In genomic region chr12:85273508-85273907, GRCm38 (mm10) we compare ENCODE assay signal across 15 mouse cellular contexts. TPM values are rescaled to one million over a fixed set of nuclear protein-coding genes. Genes with fewer than 3 reads are reported as not detected.
DNase-seq lines count a peak whose midpoint lies in the region; ATAC-seq and TF ChIP-seq lines count a peak whose summit lies in the region.
"Had no signal": no experiment of that assay in that cellular context is flagged by ENCODE, and none has a peak within 500 bp of the region (broad histone marks: within the 10 kb centered on the region; RNA-seq: fewer than 3 reads in every experiment).

No protein-coding gene starts in this region.

- no peaks in the 10 kb centered on the region for H3K9me3 ChIP-seq in lung, postnatal 0 days (ENCODE audit: low read length)
- H3K9me3 ChIP-seq in embryonic facial prominence, embryonic 10.5 days, result no peaks in the 10 kb centered on the region
- no peaks in the 10 kb centered on the region for H3K9me3 ChIP-seq in stomach, embryonic 16.5 days (replicated peaks; ENCODE audit: control insufficient read depth, low read length)
- no peaks in the 10 kb centered on the region for H3K9me3 ChIP-seq in midbrain, postnatal 0 days (ENCODE audit: low read length)
- H3K9me3 ChIP-seq: forebrain, embryonic 15.5 days; midbrain, embryonic 12.5 days had no signal

- 41% methylated on average over 10 of the region's 10 CpGs for WGBS in lung, postnatal 0 days
- 61% methylated on average over 10 of the region's 10 CpGs for WGBS in lung, adult 2 months
- 57% methylated on average over 10 of the region's 10 CpGs for WGBS in embryonic facial prominence, embryonic 10.5 days
- 33% methylated on average over 10 of the region's 10 CpGs for WGBS in stomach, embryonic 16.5 days
- 86% methylated on average over 10 of the region's 10 CpGs for WGBS in midbrain, postnatal 0 days

- no peak for TF ChIP-seq CTCF in lung, postnatal 0 days (IDR thresholded peaks at IDR 0.05)
- no peak for TF ChIP-seq CTCF in lung, adult 2 months (IDR thresholded peaks at IDR 0.05; ENCODE audit: insufficient read depth, low read length)
- TF ChIP-seq CTCF in midbrain, postnatal 0 days (IDR thresholded peaks at IDR 0.05), result no peak

- ATAC-seq in lung, postnatal 0 days, result peak; percentile 35; the same call in 1 of the 2 replicates
- ATAC-seq in stomach, embryonic 16.5 days (ENCODE audit: insufficient read depth, low FRiP score), result peak; percentile 58
- no peak for ATAC-seq in midbrain, postnatal 0 days (ENCODE audit: low FRiP score)
- ATAC-seq: forebrain, embryonic 15.5 days; hindbrain, embryonic 16.5 days had no signal

- no peaks in the 10 kb centered on the region for H3K27me3 ChIP-seq in lung, postnatal 0 days (replicated peaks; ENCODE audit: insufficient read depth, low read length)
- no peaks in the 10 kb centered on the region for H3K27me3 ChIP-seq in embryonic facial prominence, embryonic 10.5 days (replicated peaks; ENCODE audit: low read depth, poor library complexity, severe bottlenecking)
- H3K27me3 ChIP-seq in stomach, embryonic 16.5 days (ENCODE audit: control insufficient read depth, insufficient read depth, low read length), result no peaks in the 10 kb centered on the region
- no peaks in the 10 kb centered on the region for H3K27me3 ChIP-seq in midbrain, postnatal 0 days (ENCODE audit: insufficient read depth, low read length)
- H3K27me3 ChIP-seq: forebrain, embryonic 15.5 days; midbrain, embryonic 12.5 days had no signal

- H3K4me1 ChIP-seq in lung, postnatal 0 days (ENCODE audit: insufficient read depth, low read depth, low read length), result no peaks in the 10 kb centered on the region; the same call in 1 of the 2 replicates
- H3K4me1 ChIP-seq in lung, adult 2 months (ENCODE audit: control insufficient read depth, insufficient read depth, low read length), result no peaks in the 10 kb centered on the region
- peaks cover 24% of the 10 kb centered on the region for H3K4me1 ChIP-seq in embryonic facial prominence, embryonic 10.5 days
- peaks cover 2% of the 10 kb centered on the region; the same call in 1 of the 2 replicates for H3K4me1 ChIP-seq in stomach, embryonic 16.5 days (ENCODE audit: control insufficient read depth, insufficient read depth, low read length)
- no peaks in the 10 kb centered on the region for H3K4me1 ChIP-seq in midbrain, postnatal 0 days (ENCODE audit: insufficient read depth, low read length)

- no peak overlapping the region for H3K4me2 ChIP-seq in lung, postnatal 0 days (replicated peaks; ENCODE audit: low read depth, low read length)
- H3K4me2 ChIP-seq in stomach, embryonic 16.5 days (ENCODE audit: low read depth, low read length), result no peak overlapping the region
- H3K4me2 ChIP-seq in midbrain, postnatal 0 days (ENCODE audit: low read depth, low read length, poor library complexity, severe bottlenecking), result no peak overlapping the region
- H3K4me2 ChIP-seq: forebrain, embryonic 15.5 days; midbrain, embryonic 12.5 days had no signal

- H3K36me3 ChIP-seq in lung, postnatal 0 days (ENCODE audit: insufficient read depth, low read length), result no peaks in the 10 kb centered on the region
- peaks cover 25% of the 10 kb centered on the region for H3K36me3 ChIP-seq in embryonic facial prominence, embryonic 10.5 days (replicated peaks)
- H3K36me3 ChIP-seq in stomach, embryonic 16.5 days (ENCODE audit: control insufficient read depth, insufficient read depth, low read length), result 0 out of 2 replicates have a peak, but pooled peaks cover 6% of the 10 kb centered on the region
- no peaks in the 10 kb centered on the region for H3K36me3 ChIP-seq in midbrain, postnatal 0 days (ENCODE audit: insufficient read depth, low read length)
- H3K36me3 ChIP-seq: forebrain, embryonic 15.5 days had no signal

- no peak for TF ChIP-seq EP300 in lung, postnatal 0 days (IDR thresholded peaks at IDR 0.05)

- peak; percentile 33 for DNase-seq in heart, postnatal 4 days
- no peak for DNase-seq in heart, postnatal 36 days
- DNase-seq in lung, postnatal 0 days (ENCODE audit: low spot score), result peak; percentile 49
- DNase-seq in lung, adult 2 months, result no peak
- DNase-seq in embryonic facial prominence, embryonic 10.5 days (ENCODE audit: low spot score), result peak; percentile 68
- no peak for DNase-seq in midbrain, postnatal 0 days (ENCODE audit: low spot score)
- DNase-seq in spleen, postnatal 14 days (ENCODE audit: low spot score in 2 of 2), result no peak
- DNase-seq: adrenal gland, postnatal 25 days; cerebellum, adult 11 months; gastrocnemius, postnatal 36 days; spleen, adult 18-20 months had no signal

- no peak overlapping the region for H3K27ac ChIP-seq in lung, postnatal 0 days (ENCODE audit: low read length)
- H3K27ac ChIP-seq in embryonic facial prominence, embryonic 10.5 days (replicated peaks), result peak overlapping the region; percentile 52
- peak overlapping the region; percentile 72 for H3K27ac ChIP-seq in stomach, embryonic 16.5 days (ENCODE audit: low read length)
- no peak overlapping the region for H3K27ac ChIP-seq in midbrain, postnatal 0 days (ENCODE audit: low read depth, low read length)
- H3K27ac ChIP-seq: forebrain, embryonic 15.5 days; midbrain, embryonic 12.5 days had no signal

- no peak for TF ChIP-seq POLR2A in lung, adult 2 months (IDR thresholded peaks at IDR 0.05; ENCODE audit: borderline replicate concordance, extremely low read depth, low read depth, low read length)

- intact Hi-C loops in heart, postnatal 36 days (cut with DNase I), result no loop called here

- H3K4me3 ChIP-seq in lung, postnatal 0 days (ENCODE audit: low read depth, low read length), result no peak overlapping the region
- H3K4me3 ChIP-seq in lung, adult 2 months (replicated peaks; ENCODE audit: extremely low read depth, low read depth, low read length), result no peak overlapping the region
- H3K4me3 ChIP-seq in embryonic facial prominence, embryonic 10.5 days, result no peak overlapping the region
- no peak overlapping the region for H3K4me3 ChIP-seq in stomach, embryonic 16.5 days (replicated peaks; ENCODE audit: low read length)
- no peak overlapping the region for H3K4me3 ChIP-seq in midbrain, postnatal 0 days (ENCODE audit: low read depth, low read length)
- H3K4me3 ChIP-seq: forebrain, embryonic 15.5 days; midbrain, embryonic 12.5 days had no signal

- no peak overlapping the region for H3K9ac ChIP-seq in lung, postnatal 0 days (replicated peaks; ENCODE audit: low read depth)
- H3K9ac ChIP-seq in stomach, embryonic 16.5 days (ENCODE audit: low read length), result no peak overlapping the region
- H3K9ac ChIP-seq in midbrain, postnatal 0 days (replicated peaks; ENCODE audit: low read length, poor library complexity, severe bottlenecking), result no peak overlapping the region
- H3K9ac ChIP-seq: forebrain, embryonic 15.5 days; midbrain, embryonic 12.5 days had no signal

RNA-seq across cellular contexts. Expression of gene Mlh3, which starts 3.1 kb away (rescaled TPM):
- total RNA-seq in heart, postnatal 4 days (2021), result 1 to 10 TPM; 6.9 to 8.7 TPM
- 1 to 10 TPM; 7.5 to 8.7 TPM for total RNA-seq in heart, postnatal 36 days (2021)
- polyA plus RNA-seq in lung, postnatal 0 days (2015; fragmentation: Nextera tagmentation; extraction: Ambion mirVana), result 4.2 and 5.0 TPM in 2 replicates
- polyA plus RNA-seq in lung, adult 2 months (2012; rRNA removed), result 3.7 and 5.5 TPM in 2 replicates
- 7.6 and 8.2 TPM in 2 replicates for polyA plus RNA-seq in embryonic facial prominence, embryonic 10.5 days (2016; fragmentation: Nextera tagmentation; extraction: Ambion mirVana)
- 6.6 and 8.4 TPM in 2 replicates for polyA plus RNA-seq in stomach, embryonic 16.5 days (2015; fragmentation: Nextera tagmentation; extraction: Ambion mirVana)
- total RNA-seq in midbrain, postnatal 0 days (2014; rRNA removed), result 7.2 and 9.9 TPM in 2 replicates
- polyA plus RNA-seq in midbrain, postnatal 0 days (2015; fragmentation: Nextera tagmentation; extraction: Ambion mirVana), result 4.7 and 5.0 TPM in 2 replicates

RNA-seq across cellular contexts. Expression of gene Acyp1, which starts 14.7 kb away (rescaled TPM):
- total RNA-seq in heart, postnatal 4 days (2021), result 10 to 100 TPM; 20.9 to 24.0 TPM
- 10 to 100 TPM; 15.9 to 22.1 TPM for total RNA-seq in heart, postnatal 36 days (2021)
- polyA plus RNA-seq in lung, postnatal 0 days (2015; fragmentation: Nextera tagmentation; extraction: Ambion mirVana), result 54.9 and 68.2 TPM in 2 replicates
- polyA plus RNA-seq in lung, adult 2 months (2012; rRNA removed), result 6.3 and 8.7 TPM in 2 replicates
- 47.3 and 50.6 TPM in 2 replicates for polyA plus RNA-seq in embryonic facial prominence, embryonic 10.5 days (2016; fragmentation: Nextera tagmentation; extraction: Ambion mirVana)
- polyA plus RNA-seq in stomach, embryonic 16.5 days (2015; fragmentation: Nextera tagmentation; extraction: Ambion mirVana), result 39.5 and 50.6 TPM in 2 replicates
- total RNA-seq in midbrain, postnatal 0 days (2014; rRNA removed), result 23.2 and 25.4 TPM in 2 replicates
- 40.3 and 41.8 TPM in 2 replicates for polyA plus RNA-seq in midbrain, postnatal 0 days (2015; fragmentation: Nextera tagmentation; extraction: Ambion mirVana)

RNA-seq across cellular contexts. Expression of gene Zc2hc1c, which starts 14.9 kb away (rescaled TPM):
- 1 to 10 TPM in 1 of 2 experiments, under 1 TPM in 1; 0.98 to 1.2 TPM for total RNA-seq in heart, postnatal 4 days (2021)
- 1 to 10 TPM; 2.3 to 2.9 TPM for total RNA-seq in heart, postnatal 36 days (2021)
- polyA plus RNA-seq in lung, postnatal 0 days (2015; fragmentation: Nextera tagmentation; extraction: Ambion mirVana), result 2.6 and 2.7 TPM in 2 replicates
- polyA plus RNA-seq in lung, adult 2 months (2012; rRNA removed), result 1.5 and 1.7 TPM in 2 replicates
- polyA plus RNA-seq in embryonic facial prominence, embryonic 10.5 days (2016; fragmentation: Nextera tagmentation; extraction: Ambion mirVana), result 0.90 and 0.92 TPM in 2 replicates
- polyA plus RNA-seq in stomach, embryonic 16.5 days (2015; fragmentation: Nextera tagmentation; extraction: Ambion mirVana), result 2.0 and 2.1 TPM in 2 replicates
- total RNA-seq in midbrain, postnatal 0 days (2014; rRNA removed), result 1.5 and 1.7 TPM in 2 replicates
- 1.7 and 1.8 TPM in 2 replicates for polyA plus RNA-seq in midbrain, postnatal 0 days (2015; fragmentation: Nextera tagmentation; extraction: Ambion mirVana)

RNA-seq across cellular contexts. Expression of gene Eif2b2, which starts 54.2 kb away (rescaled TPM):
- 10 to 100 TPM; 55.0 to 55.9 TPM for total RNA-seq in heart, postnatal 4 days (2021)
- 10 to 100 TPM; 42.7 to 47.7 TPM for total RNA-seq in heart, postnatal 36 days (2021)
- polyA plus RNA-seq in lung, postnatal 0 days (2015; fragmentation: Nextera tagmentation; extraction: Ambion mirVana), result 58.7 and 64.9 TPM in 2 replicates
- polyA plus RNA-seq in lung, adult 2 months (2012; rRNA removed), result 92.1 and 92.6 TPM in 2 replicates
- 119 and 122 TPM in 2 replicates for polyA plus RNA-seq in embryonic facial prominence, embryonic 10.5 days (2016; fragmentation: Nextera tagmentation; extraction: Ambion mirVana)
- polyA plus RNA-seq in stomach, embryonic 16.5 days (2015; fragmentation: Nextera tagmentation; extraction: Ambion mirVana), result 72.9 and 82.5 TPM in 2 replicates
- total RNA-seq in midbrain, postnatal 0 days (2014; rRNA removed), result 43.1 and 65.3 TPM in 2 replicates
- polyA plus RNA-seq in midbrain, postnatal 0 days (2015; fragmentation: Nextera tagmentation; extraction: Ambion mirVana), result 79.5 and 82.5 TPM in 2 replicates

Comparison
In these comparisons a context has a peak if more than half of its experiments do, and no peak if none do; other contexts are left out.
1. DNase-seq: peak in heart, postnatal 4 days (single experiment), lung, postnatal 0 days (single experiment) and embryonic facial prominence, embryonic 10.5 days (single experiment); none in heart, postnatal 36 days (0 of 2), lung, adult 2 months (single experiment), midbrain, postnatal 0 days (single experiment) and spleen, postnatal 14 days (0 of 2).
2. H3K27ac ChIP-seq: peak in embryonic facial prominence, embryonic 10.5 days (single experiment) and stomach, embryonic 16.5 days (single experiment); none in lung, postnatal 0 days (single experiment) and midbrain, postnatal 0 days (single experiment).